Mouse (Mus musculus): Measurements from ENCODE around the gene Fam221b. TPM values are rescaled to one million over a fixed set of nuclear protein-coding genes. Genes with fewer than 3 reads are reported as not detected.

Fam221b gene
- total RNA-seq, 1 experiment: 9.3 TPM

GRCm38 (mm10) chr4:43634621-43635374 is 34.1 kb downstream of the Fam221b start:
- no peak for DNase-seq (ENCODE audit: low read depth, low spot score)

DNA sequence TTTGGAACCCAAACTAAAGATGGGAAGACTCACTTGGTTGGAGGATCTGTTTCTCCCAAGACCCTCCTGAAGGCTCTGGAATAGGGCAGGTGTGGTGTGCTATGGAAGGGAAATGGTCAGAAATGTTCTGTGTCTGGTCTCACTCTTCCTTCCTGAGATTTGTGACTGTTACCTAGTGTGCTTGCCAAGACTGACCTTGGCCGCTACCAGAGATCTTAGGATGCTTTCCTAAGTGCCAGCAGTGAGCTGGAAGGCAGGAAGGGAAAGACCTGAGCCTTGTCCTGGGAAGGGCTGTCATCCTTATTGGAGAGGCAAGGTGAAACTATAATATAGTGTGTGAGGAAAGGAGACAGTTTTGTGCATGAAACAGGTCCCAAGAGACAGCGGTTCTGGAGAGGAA is 35.2 kb downstream of the Fam221b start:
- no peak for DNase-seq (ENCODE audit: low read depth, low spot score)
- H3K4me3 ChIP-seq (ENCODE audit: insufficient read depth in 1 of 2, low read depth in 1 of 2, low read length in 2 of 2, poor library complexity in 1 of 2, severe bottlenecking in 1 of 2): no peak overlapping the region
- in situ Hi-C loops (cut with MboI; ENCODE audit: low sequenced_read_pairs in 2 of 2, unreplicated experiment in 2 of 2): no loop called here
- H3K36me3 ChIP-seq (ENCODE audit: control insufficient read depth, insufficient read depth, low read length, poor library complexity, severe bottlenecking): no peaks in the 10 kb centered on the region
- peaks cover 0 to 13% of the 10 kb centered on the region in 2 experiments; a peak in 1 of 4 replicates for H3K4me1 ChIP-seq (ENCODE audit: control insufficient read depth in 2 of 2, insufficient read depth in 2 of 2, low read length in 2 of 2, poor library complexity in 1 of 2)
- no peak overlapping the region for H3K27ac ChIP-seq (ENCODE audit: insufficient read depth, low read depth, low read length, poor library complexity, severe bottlenecking)
- H3K9ac ChIP-seq (ENCODE audit: insufficient read depth, low read depth, low read length, poor library complexity, severe bottlenecking): no peak overlapping the region
- no peaks in the 10 kb centered on the region for H3K9me3 ChIP-seq (ENCODE audit: control insufficient read depth, insufficient read depth, low read depth, low read length)
- TF ChIP-seq ZC3H11A (IDR thresholded peaks at IDR 0.05; ENCODE audit: borderline replicate concordance, low read depth, low read length): no peak
- TF ChIP-seq ZNF384 (IDR thresholded peaks at IDR 0.05; ENCODE audit: low read depth, low read length): no peak

More at GRCm38 (mm10) chr4:43634621-43635374, 34.1 kb downstream of the Fam221b start:
- no peak overlapping the region for H3K4me3 ChIP-seq (ENCODE audit: insufficient read depth in 1 of 2, low read depth in 1 of 2, low read length in 2 of 2, poor library complexity in 1 of 2, severe bottlenecking in 1 of 2)
- TF ChIP-seq ZNF384 (IDR thresholded peaks at IDR 0.05; ENCODE audit: low read depth, low read length) (no peak), ZC3H11A (IDR thresholded peaks at IDR 0.05; ENCODE audit: borderline replicate concordance, low read depth, low read length) (no peak), CHD2 (IDR thresholded peaks at IDR 0.05; ENCODE audit: low read depth, low read length) (no peak), HCFC1 (IDR thresholded peaks at IDR 0.05; ENCODE audit: borderline replicate concordance, insufficient read depth, low read length) (no peak), MAFK (IDR thresholded peaks at IDR 0.05; ENCODE audit: insufficient read depth, low read depth, low read length) (no peak)
- no peak overlapping the region for H3K9ac ChIP-seq (ENCODE audit: insufficient read depth, low read depth, low read length, poor library complexity, severe bottlenecking)
- peaks cover 0 to 12% of the 10 kb centered on the region in 2 experiments; a peak in 1 of 4 replicates for H3K4me1 ChIP-seq (ENCODE audit: control insufficient read depth in 2 of 2, insufficient read depth in 2 of 2, low read length in 2 of 2, poor library complexity in 1 of 2)
- no peak overlapping the region for H3K27ac ChIP-seq (ENCODE audit: insufficient read depth, low read depth, low read length, poor library complexity, severe bottlenecking)
- in situ Hi-C loops (cut with MboI; ENCODE audit: low sequenced_read_pairs in 2 of 2, unreplicated experiment in 2 of 2): no loop called here
- no peaks in the 10 kb centered on the region for H3K9me3 ChIP-seq (ENCODE audit: control insufficient read depth, insufficient read depth, low read depth, low read length)
- no peaks in the 10 kb centered on the region for H3K36me3 ChIP-seq (ENCODE audit: control insufficient read depth, insufficient read depth, low read length, poor library complexity, severe bottlenecking)

- H3K4me3 ChIP-seq (ENCODE audit: insufficient read depth in 1 of 2, low read depth in 1 of 2, low read length in 2 of 2, poor library complexity in 1 of 2, severe bottlenecking in 1 of 2): no peak overlapping the region
- H3K9me3 ChIP-seq (ENCODE audit: control insufficient read depth, insufficient read depth, low read depth, low read length): no peaks in the 10 kb centered on the region
- no peaks in the 10 kb centered on the region for H3K36me3 ChIP-seq (ENCODE audit: control insufficient read depth, insufficient read depth, low read length, poor library complexity, severe bottlenecking)
- peaks cover 0 to 13% of the 10 kb centered on the region in 2 experiments; a peak in 1 of 4 replicates for H3K4me1 ChIP-seq (ENCODE audit: control insufficient read depth in 2 of 2, insufficient read depth in 2 of 2, low read length in 2 of 2, poor library complexity in 1 of 2)
- DNase-seq (ENCODE audit: low read depth, low spot score): no peak
- H3K9ac ChIP-seq (ENCODE audit: insufficient read depth, low read depth, low read length, poor library complexity, severe bottlenecking): no peak overlapping the region
- no peak overlapping the region for H3K27ac ChIP-seq (ENCODE audit: insufficient read depth, low read depth, low read length, poor library complexity, severe bottlenecking)
- in situ Hi-C loops (cut with MboI; ENCODE audit: low sequenced_read_pairs in 2 of 2, unreplicated experiment in 2 of 2): no loop called here
- TF ChIP-seq ZNF384 (IDR thresholded peaks at IDR 0.05; ENCODE audit: low read depth, low read length) (no peak), ZC3H11A (IDR thresholded peaks at IDR 0.05; ENCODE audit: borderline replicate concordance, low read depth, low read length) (no peak)
Observed at GRCm38 (mm10) chr4:43633296-43633695, 35.6 kb downstream of the Fam221b start.

DNA sequence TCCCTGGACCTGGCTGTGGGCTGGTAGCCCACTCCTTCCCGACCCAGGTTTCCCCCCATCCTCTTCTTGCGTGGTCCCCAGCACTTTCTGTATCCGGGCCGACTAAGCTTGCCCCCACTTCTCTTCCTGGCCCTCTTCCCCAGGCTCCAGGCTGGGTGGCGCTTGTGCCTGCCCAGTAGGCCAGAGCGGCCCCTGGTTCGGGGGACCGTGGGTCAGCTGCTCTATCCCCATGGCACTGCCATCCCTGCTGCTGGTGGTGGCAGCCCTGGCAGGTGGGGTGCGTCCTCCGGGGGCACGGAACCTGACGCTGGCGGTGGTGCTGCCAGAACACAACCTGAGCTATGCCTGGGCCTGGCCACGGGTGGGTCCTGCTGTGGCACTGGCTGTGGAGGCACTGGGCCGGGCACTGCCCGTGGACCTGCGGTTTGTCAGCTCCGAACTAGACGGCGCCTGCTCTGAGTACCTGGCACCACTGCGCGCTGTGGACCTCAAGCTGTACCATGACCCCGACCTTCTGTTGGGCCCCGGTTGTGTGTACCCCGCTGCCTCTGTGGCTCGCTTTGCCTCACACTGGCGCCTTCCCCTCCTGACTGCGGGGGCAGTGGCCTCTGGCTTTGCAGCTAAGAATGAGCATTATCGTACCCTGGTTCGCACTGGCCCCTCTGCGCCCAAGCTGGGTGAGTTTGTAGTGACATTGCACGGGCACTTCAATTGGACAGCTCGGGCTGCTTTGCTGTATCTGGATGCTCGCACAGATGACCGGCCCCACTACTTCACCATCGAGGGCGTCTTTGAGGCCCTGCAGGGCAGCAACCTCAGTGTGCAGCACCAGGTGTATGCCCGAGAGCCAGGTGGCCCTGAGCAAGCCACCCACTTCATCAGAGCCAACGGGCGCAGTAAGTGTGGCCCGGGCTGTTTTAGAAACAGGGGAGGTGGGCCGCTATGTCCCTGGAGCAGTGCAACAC is 36.7 kb downstream of the Fam221b start:
- H3K36me3 ChIP-seq (ENCODE audit: control insufficient read depth, insufficient read depth, low read length, poor library complexity, severe bottlenecking): no peaks in the 10 kb centered on the region
- TF ChIP-seq HCFC1 (IDR thresholded peaks at IDR 0.05; ENCODE audit: borderline replicate concordance, insufficient read depth, low read length) (no peak), ZNF384 (IDR thresholded peaks at IDR 0.05; ENCODE audit: low read depth, low read length) (no peak), ZC3H11A (IDR thresholded peaks at IDR 0.05; ENCODE audit: borderline replicate concordance, low read depth, low read length) (no peak), CHD2 (IDR thresholded peaks at IDR 0.05; ENCODE audit: low read depth, low read length) (no peak), MAFK (IDR thresholded peaks at IDR 0.05; ENCODE audit: insufficient read depth, low read depth, low read length) (no peak)
- H3K9ac ChIP-seq (ENCODE audit: insufficient read depth, low read depth, low read length, poor library complexity, severe bottlenecking): peak overlapping the region; percentile 10; the same call in 1 of the 2 replicates
- H3K27ac ChIP-seq (ENCODE audit: insufficient read depth, low read depth, low read length, poor library complexity, severe bottlenecking): no peak overlapping the region
- in situ Hi-C loops (cut with MboI; ENCODE audit: low sequenced_read_pairs in 2 of 2, unreplicated experiment in 2 of 2): no loop called here
- no peaks in the 10 kb centered on the region for H3K9me3 ChIP-seq (ENCODE audit: control insufficient read depth, insufficient read depth, low read depth, low read length)
- no peak for DNase-seq (ENCODE audit: low read depth, low spot score)
- peaks cover 0 to 13% of the 10 kb centered on the region in 2 experiments; a peak in 1 of 4 replicates for H3K4me1 ChIP-seq (ENCODE audit: control insufficient read depth in 2 of 2, insufficient read depth in 2 of 2, low read length in 2 of 2, poor library complexity in 1 of 2)
- H3K4me3 ChIP-seq (ENCODE audit: insufficient read depth in 1 of 2, low read depth in 1 of 2, low read length in 2 of 2, poor library complexity in 1 of 2, severe bottlenecking in 1 of 2): peak overlapping the region; percentile 79 to 84
